Mouse (Mus musculus) lung, postnatal 0 days (tissue): ENCODE data around the gene Dgki. TPM values are rescaled to one million over a fixed set of nuclear protein-coding genes. Genes with fewer than 3 reads are reported as not detected.
"Not testable (repeated sequence)": the region's sequence is repeated elsewhere in the genome, so short reads cannot be mapped to it uniquely, and the experiment has no call there.

ENCODE experiments used
- ATAC-seq: fragments of 200-750 bp; cut with Nextera tagmentation; 2 replicates; pipeline ENCODE4 v1.8.0; 2017; ENCODE audit warnings: moderate library complexity
- DNase-seq: peaks from one replicate; pipeline ENCODE4 v3.0.0-alpha.2; 2016; ENCODE audit warnings: low spot score
- H3K27ac ChIP-seq: fragments of 300-500 bp; sonication (generic); 2 replicates; pipeline ENCODE4 v1.5.1; 2014; ENCODE audit warnings: antibody characterized with exemption, mild to moderate bottlenecking, low read length, mixed read lengths
- H3K27me3 ChIP-seq: fragments of 300-500 bp; sonication (generic); replicated peaks from 2 replicates; pipeline ENCODE4 v1.6.1; 2014; ENCODE audit warnings: low read length, mixed read lengths; ENCODE audit not compliant: insufficient read depth
- H3K36me3 ChIP-seq: fragments of 300-500 bp; sonication (generic); 2 replicates; pipeline ENCODE4 v1.6.1; 2014; ENCODE audit warnings: low read length, mixed read lengths; ENCODE audit not compliant: insufficient read depth
- H3K4me1 ChIP-seq: fragments of 300-500 bp; sonication (generic); 2 replicates; pipeline ENCODE4 v1.6.1; 2014; ENCODE audit warnings: antibody characterized with exemption, low read depth, low read length, mixed read lengths; ENCODE audit not compliant: insufficient read depth
- H3K4me2 ChIP-seq: fragments of 300-500 bp; sonication (generic); replicated peaks from 2 replicates; pipeline ENCODE4 v1.6.1; 2014; ENCODE audit warnings: low read depth, mild to moderate bottlenecking, low read length, moderate library complexity, mixed read lengths
- H3K4me3 ChIP-seq: fragments of 300-500 bp; sonication (generic); 2 replicates; pipeline ENCODE4 v1.5.1; 2014; ENCODE audit warnings: low read depth, low read length
- H3K9ac ChIP-seq: fragments of 300-500 bp; sonication (generic); replicated peaks from 2 replicates; pipeline ENCODE4 v1.6.1; 2014; ENCODE audit warnings: low read depth, mild to moderate bottlenecking
- H3K9me3 ChIP-seq: fragments of 300-500 bp; sonication (generic); 2 replicates; pipeline ENCODE4 v1.6.1; 2016; ENCODE audit warnings: low read length, mixed read lengths
- CTCF ChIP-seq: IDR thresholded peaks from 2 replicates; pipeline ENCODE4 v1.5.1; 2016; ENCODE audit warnings: antibody characterized with exemption, mild to moderate bottlenecking
- EP300 ChIP-seq: IDR thresholded peaks from 2 replicates; pipeline ENCODE4 v1.6.1; 2016; ENCODE audit warnings: antibody characterized with exemption, mild to moderate bottlenecking, control low read depth
- WGBS: fragments of 180-500 bp; shearing (Covaris S2); extraction: QIAGEN DNeasy Blood & Tissue Kit; methylation state at CpG from one replicate; pipeline ENCODE4 v1.1.7; 2014; 5-methylcytosine and 5-hydroxymethylcytosine counted together
- polyA plus RNA-seq: library from polyadenylated mRNA; unstranded; fragments of >200 nt; fragmentation: Nextera tagmentation; extraction: Ambion mirVana; gene quantifications from 2 replicates; pipeline ENCODE4 v1.2.1, GENCODE M21; 2015

The Dgki gene
- polyA plus RNA-seq, 1 experiment from 2014 or later, result 0.45 TPM

GRCm38 (mm10) chr6:37138816-37139215 is 161.2 kb downstream of the Dgki start:
- DNase-seq, result no peak

GRCm38 (mm10) chr6:37131257-37131656 is 168.7 kb downstream of the Dgki start:
- Histone ChIP-seq H3K9ac (no peak overlapping the region), H3K27me3 (no peaks in the 10 kb centered on the region), H3K36me3 (no peaks in the 10 kb centered on the region), H3K4me3 (no peak overlapping the region), H3K9me3 (no peaks in the 10 kb centered on the region), H3K4me1 (no peaks in the 10 kb centered on the region), H3K4me2 (no peak overlapping the region), H3K27ac (no peak overlapping the region)
- 70% methylated on average over 4 of the region's 4 CpGs for WGBS
- ATAC-seq, result no peak
- TF ChIP-seq CTCF (no peak), EP300 (no peak)
- DNase-seq, result no peak

More at GRCm38 (mm10) chr6:37138816-37139215, 161.2 kb downstream of the Dgki start:
- Histone ChIP-seq H3K36me3 (no peaks in the 10 kb centered on the region), H3K4me3 (no peak overlapping the region), H3K9ac (no peak overlapping the region), H3K27me3 (no peaks in the 10 kb centered on the region), H3K4me1 (peaks cover 4% of the 10 kb centered on the region; the same call in 1 of the 2 replicates), H3K4me2 (no peak overlapping the region), H3K27ac (no peak overlapping the region), H3K9me3 (no peaks in the 10 kb centered on the region)
- ATAC-seq, result no peak
- TF ChIP-seq EP300 (no peak), CTCF (no peak)

- Histone ChIP-seq H3K9ac (no peak overlapping the region), H3K27ac (no peak overlapping the region), H3K4me2 (no peak overlapping the region), H3K27me3 (no peaks in the 10 kb centered on the region), H3K4me1 (no peaks in the 10 kb centered on the region), H3K4me3 (no peak overlapping the region), H3K36me3 (no peaks in the 10 kb centered on the region), H3K9me3 (no peaks in the 10 kb centered on the region)
- 84% methylated on average over 19 of the region's 19 CpGs for WGBS
- TF ChIP-seq CTCF (no peak), EP300 (no peak)
- DNase-seq (no peak), ATAC-seq (no peak)
Measured at GRCm38 (mm10) chr6:37120417-37121154, 179.4 kb downstream of the Dgki start.

- no peak overlapping the region for H3K4me3 ChIP-seq
- ATAC-seq (no peak), DNase-seq (no peak)
- H3K27me3 ChIP-seq, result no peaks in the 10 kb centered on the region
- H3K4me1 ChIP-seq, result no peaks in the 10 kb centered on the region
- H3K9me3 ChIP-seq, result no peaks in the 10 kb centered on the region
- 63% methylated on average over 3 of the region's 3 CpGs for WGBS
- no peaks in the 10 kb centered on the region for H3K36me3 ChIP-seq
- TF ChIP-seq CTCF (no peak), EP300 (no peak)
- no peak overlapping the region for H3K27ac ChIP-seq
- no peak overlapping the region for H3K9ac ChIP-seq
- no peak overlapping the region for H3K4me2 ChIP-seq
Measured at GRCm38 (mm10) chr6:37119205-37119604, 180.8 kb downstream of the Dgki start.

GRCm38 (mm10) chr6:37113048-37113447 is 186.9 kb downstream of the Dgki start:
- Histone ChIP-seq H3K9me3 (no peaks in the 10 kb centered on the region), H3K4me3 (no peak overlapping the region), H3K4me2 (no peak overlapping the region), H3K27me3 (no peaks in the 10 kb centered on the region), H3K9ac (no peak overlapping the region), H3K27ac (no peak overlapping the region), H3K36me3 (no peaks in the 10 kb centered on the region), H3K4me1 (no peaks in the 10 kb centered on the region)
- DNase-seq (no peak), ATAC-seq (no peak)
- no peak for TF ChIP-seq CTCF
- TF ChIP-seq EP300, result no peak
- WGBS, result 87% methylated on average over 4 of the region's 4 CpGs

GRCm38 (mm10) chr6:37106236-37106635 is 193.7 kb downstream of the Dgki start:
- H3K9me3 ChIP-seq, DNase-seq, H3K27ac ChIP-seq, H3K27me3 ChIP-seq, H3K4me2 ChIP-seq, H3K9ac ChIP-seq, ATAC-seq, H3K4me1 ChIP-seq, H3K4me3 ChIP-seq, H3K36me3 ChIP-seq: not testable (repeated sequence)
- 84% methylated on average over 6 of the region's 6 CpGs for WGBS
